Mouse (Mus musculus): ENCODE measurements at regions not wholly inside any gene's neighbourhood (a gene's known extent, or its start where the extent isn't known, plus 50 kb on each side); places are given as distances from the start of the nearest gene placed in this dataset.

DNA sequence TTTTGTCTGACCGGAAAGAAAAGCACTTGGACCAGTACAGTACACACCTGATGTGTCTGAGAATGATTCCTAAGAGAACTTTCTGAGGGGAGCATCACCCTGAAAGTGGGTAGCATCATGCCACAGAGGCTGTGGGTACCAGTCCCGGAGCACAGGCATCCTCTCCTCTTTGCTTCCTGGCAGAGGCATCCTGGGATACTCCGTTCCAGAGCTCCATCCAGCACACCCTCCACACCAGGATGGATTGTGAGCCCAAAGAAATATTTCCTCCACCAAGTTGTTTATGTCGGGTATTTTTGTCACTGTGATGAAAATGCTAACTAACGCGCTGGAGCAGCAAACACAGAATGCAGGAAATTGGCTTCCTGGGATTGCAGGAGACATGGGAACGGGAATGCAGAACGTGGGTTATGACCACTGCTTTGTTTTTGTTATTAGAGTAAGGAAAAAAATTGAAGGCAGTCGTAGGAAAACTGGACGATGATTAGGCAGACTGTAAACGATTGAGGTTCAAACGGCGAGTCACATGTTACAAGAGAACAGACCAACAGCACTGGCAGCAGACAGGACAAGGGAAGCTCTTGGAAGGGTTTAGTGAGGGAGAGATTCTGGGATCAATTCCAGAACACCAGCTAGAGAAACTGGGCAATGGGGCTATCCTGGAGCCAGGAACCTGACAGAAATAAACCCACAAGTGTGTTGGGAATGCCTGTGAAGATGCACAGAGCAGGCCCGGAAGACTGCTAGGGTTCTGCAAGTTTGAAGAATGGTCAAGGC, 134.6 kb downstream of the Fgf18 start:
- Histone ChIP-seq H3K4me1 (replicated peaks; ENCODE audit: control insufficient read depth, insufficient read depth, low read length) (no peaks in the 10 kb centered on the region), H3K27ac (ENCODE audit: low read depth, low read length) (no peak overlapping the region), H3K9ac (ENCODE audit: low read depth, low read length) (no peak overlapping the region), H3K4me3 (ENCODE audit: low read depth, low read length) (no peak overlapping the region), H3K9me3 (ENCODE audit: control insufficient read depth, low read length) (no peaks in the 10 kb centered on the region), H3K4me2 (no peak overlapping the region), H3K36me3 (ENCODE audit: control insufficient read depth, insufficient read depth, low read length) (no peaks in the 10 kb centered on the region), H3K27me3 (replicated peaks; ENCODE audit: control insufficient read depth, insufficient read depth, low read length) (no peaks in the 10 kb centered on the region)
- 80% methylated on average over 14 of the region's 14 CpGs for WGBS
- no peak for ATAC-seq (replicated peaks; ENCODE audit: low FRiP score)
- DNase-seq (ENCODE audit: low spot score): no peak

DNA sequence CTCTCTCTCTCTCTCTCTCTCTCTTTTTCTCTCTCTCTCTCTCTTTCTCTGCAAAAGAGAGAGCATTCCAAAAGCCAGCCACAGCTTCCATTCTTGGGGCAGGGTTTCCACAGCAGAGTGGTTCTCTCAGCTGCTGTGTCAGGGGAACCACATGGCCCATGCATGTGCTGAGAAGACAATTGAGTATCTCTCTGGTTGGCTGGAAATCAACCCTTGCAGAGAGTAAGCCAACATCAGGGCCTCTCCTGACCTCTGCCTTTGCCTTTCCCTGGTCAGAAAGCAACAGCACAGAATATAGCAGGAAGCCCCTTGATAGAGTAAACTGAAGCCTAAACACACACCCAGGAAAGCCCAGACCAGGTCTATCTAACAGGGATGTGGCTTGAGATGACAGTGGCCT, 138.6 kb downstream of the Fgf18 start:
- H3K9me3 ChIP-seq (ENCODE audit: control insufficient read depth, low read length): no peaks in the 10 kb centered on the region
- H3K27me3 ChIP-seq (replicated peaks; ENCODE audit: control insufficient read depth, insufficient read depth, low read length): no peaks in the 10 kb centered on the region
- H3K4me3 ChIP-seq (ENCODE audit: low read depth, low read length): no peak overlapping the region
- H3K4me2 ChIP-seq: no peak overlapping the region
- H3K36me3 ChIP-seq (ENCODE audit: control insufficient read depth, insufficient read depth, low read length): no peaks in the 10 kb centered on the region
- no peak for ATAC-seq (replicated peaks; ENCODE audit: low FRiP score)
- H3K27ac ChIP-seq (ENCODE audit: low read depth, low read length): no peak overlapping the region
- H3K9ac ChIP-seq (ENCODE audit: low read depth, low read length): no peak overlapping the region
- H3K4me1 ChIP-seq (replicated peaks; ENCODE audit: control insufficient read depth, insufficient read depth, low read length): no peaks in the 10 kb centered on the region
- no peak for DNase-seq (ENCODE audit: low spot score)

- WGBS: 84% methylated on average over 11 of the region's 11 CpGs
- Histone ChIP-seq H3K4me1 (replicated peaks; ENCODE audit: control insufficient read depth, insufficient read depth, low read length) (no peaks in the 10 kb centered on the region), H3K36me3 (ENCODE audit: control insufficient read depth, insufficient read depth, low read length) (no peaks in the 10 kb centered on the region), H3K9ac (ENCODE audit: low read depth, low read length) (no peak overlapping the region), H3K27me3 (replicated peaks; ENCODE audit: control insufficient read depth, insufficient read depth, low read length) (no peaks in the 10 kb centered on the region), H3K4me3 (ENCODE audit: low read depth, low read length) (no peak overlapping the region), H3K27ac (ENCODE audit: low read depth, low read length) (no peak overlapping the region), H3K9me3 (ENCODE audit: control insufficient read depth, low read length) (no peaks in the 10 kb centered on the region), H3K4me2 (no peak overlapping the region)
- ATAC-seq (replicated peaks; ENCODE audit: low FRiP score) (no peak), DNase-seq (ENCODE audit: low spot score) (no peak)
These were observed 139.2 kb downstream of the Fgf18 start for GRCm38 (mm10) chr11:33007826-33008530.

DNA sequence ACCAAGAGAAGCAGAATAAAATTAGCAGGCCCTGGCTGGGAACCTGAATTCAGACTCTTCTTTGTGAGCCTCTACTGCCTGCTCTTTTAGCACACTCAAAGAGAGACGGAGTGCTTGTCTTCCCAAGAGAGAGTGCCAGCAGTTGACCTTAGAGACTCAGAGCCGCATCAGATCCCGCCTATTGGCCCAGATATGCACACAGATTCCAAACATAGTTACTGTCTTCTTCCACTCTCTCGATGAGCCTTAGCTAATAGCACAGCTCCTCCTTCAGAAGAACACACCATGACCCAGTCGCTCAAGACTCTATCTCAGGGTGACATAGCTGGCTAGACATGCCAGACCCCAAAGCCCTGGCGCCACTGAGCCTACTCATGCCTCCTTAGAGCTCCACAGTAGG, 139.8 kb downstream of the Fgf18 start:
- no peaks in the 10 kb centered on the region for H3K4me1 ChIP-seq (replicated peaks; ENCODE audit: control insufficient read depth, insufficient read depth, low read length)
- H3K27me3 ChIP-seq (replicated peaks; ENCODE audit: control insufficient read depth, insufficient read depth, low read length): no peaks in the 10 kb centered on the region
- no peaks in the 10 kb centered on the region for H3K36me3 ChIP-seq (ENCODE audit: control insufficient read depth, insufficient read depth, low read length)
- 77% methylated on average over 6 of the region's 6 CpGs for WGBS
- H3K27ac ChIP-seq (ENCODE audit: low read depth, low read length): no peak overlapping the region
- H3K4me3 ChIP-seq (ENCODE audit: low read depth, low read length): no peak overlapping the region
- H3K9ac ChIP-seq (ENCODE audit: low read depth, low read length): no peak overlapping the region
- DNase-seq (ENCODE audit: low spot score): no peak
- H3K9me3 ChIP-seq (ENCODE audit: control insufficient read depth, low read length): no peaks in the 10 kb centered on the region
- no peak overlapping the region for H3K4me2 ChIP-seq
- no peak for ATAC-seq (replicated peaks; ENCODE audit: low FRiP score)

DNA sequence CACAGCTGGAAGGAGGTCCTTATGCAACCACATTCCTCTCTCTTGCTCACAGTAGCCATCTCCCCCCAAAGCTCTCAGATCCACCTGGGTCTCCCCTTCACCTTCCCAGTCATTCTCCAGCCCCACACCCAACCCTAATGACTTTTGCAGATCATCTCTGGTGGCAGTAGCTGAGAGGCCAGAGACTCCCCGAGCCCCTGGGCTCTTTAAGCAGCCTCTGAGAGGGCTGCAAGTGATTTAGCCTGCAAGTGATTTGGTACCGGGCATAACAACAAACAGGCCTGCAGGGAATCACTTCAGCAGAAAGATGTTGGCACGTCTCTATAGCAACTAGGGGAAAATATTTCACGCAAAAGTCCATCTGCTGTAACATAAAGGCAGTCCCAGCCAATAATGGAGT, 142.0 kb downstream of the Fgf18 start:
- H3K4me3 ChIP-seq (ENCODE audit: low read depth, low read length): no peak overlapping the region
- no peak for DNase-seq (ENCODE audit: low spot score)

DNA sequence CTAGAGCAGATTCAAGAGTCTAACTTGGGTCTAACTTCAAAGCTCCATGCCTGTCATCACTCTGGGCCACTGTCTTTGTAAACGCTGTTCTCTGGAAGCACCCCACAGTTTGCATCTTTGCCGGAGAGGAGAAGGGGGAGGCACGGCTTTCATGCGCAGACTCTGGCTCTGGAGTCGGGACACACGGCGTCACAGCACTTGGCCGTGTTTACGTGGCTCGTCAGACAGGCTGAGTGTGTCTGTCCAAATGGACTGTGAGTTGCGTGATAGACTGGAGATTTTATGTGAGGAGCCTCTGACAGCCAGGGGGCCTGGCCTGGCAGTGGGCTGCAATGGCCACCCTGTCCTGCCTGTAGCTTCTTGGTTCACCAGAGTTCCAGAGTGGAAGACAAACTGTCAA, 142.6 kb downstream of the Fgf18 start:
- no peak for DNase-seq (ENCODE audit: low spot score)
- no peak overlapping the region for H3K9ac ChIP-seq (ENCODE audit: low read depth, low read length)
- H3K27ac ChIP-seq (ENCODE audit: low read depth, low read length): no peak overlapping the region
- no peaks in the 10 kb centered on the region for H3K4me1 ChIP-seq (replicated peaks; ENCODE audit: control insufficient read depth, insufficient read depth, low read length)
- H3K27me3 ChIP-seq (replicated peaks; ENCODE audit: control insufficient read depth, insufficient read depth, low read length): no peaks in the 10 kb centered on the region
- H3K4me3 ChIP-seq (ENCODE audit: low read depth, low read length): no peak overlapping the region
- WGBS: 80% methylated on average over 11 of the region's 11 CpGs
- no peaks in the 10 kb centered on the region for H3K9me3 ChIP-seq (ENCODE audit: control insufficient read depth, low read length)
- no peak overlapping the region for H3K4me2 ChIP-seq
- no peaks in the 10 kb centered on the region for H3K36me3 ChIP-seq (ENCODE audit: control insufficient read depth, insufficient read depth, low read length)
- ATAC-seq (replicated peaks; ENCODE audit: low FRiP score): no peak

More for the DNA sequence above, 142.0 kb downstream of the Fgf18 start:
- Histone ChIP-seq H3K4me2 (no peak overlapping the region), H3K27ac (ENCODE audit: low read depth, low read length) (no peak overlapping the region), H3K4me1 (replicated peaks; ENCODE audit: control insufficient read depth, insufficient read depth, low read length) (no peaks in the 10 kb centered on the region), H3K27me3 (replicated peaks; ENCODE audit: control insufficient read depth, insufficient read depth, low read length) (no peaks in the 10 kb centered on the region), H3K36me3 (ENCODE audit: control insufficient read depth, insufficient read depth, low read length) (no peaks in the 10 kb centered on the region), H3K9me3 (ENCODE audit: control insufficient read depth, low read length) (no peaks in the 10 kb centered on the region), H3K9ac (ENCODE audit: low read depth, low read length) (no peak overlapping the region)
- 61% methylated on average over 4 of the region's 4 CpGs for WGBS
- no peak for ATAC-seq (replicated peaks; ENCODE audit: low FRiP score)

GRCm38 (mm10) chr11:32999684-33000255, 147.4 kb downstream of the Fgf18 start:
- Histone ChIP-seq H3K9me3 (ENCODE audit: control insufficient read depth, low read length) (no peaks in the 10 kb centered on the region), H3K4me1 (replicated peaks; ENCODE audit: control insufficient read depth, insufficient read depth, low read length) (no peaks in the 10 kb centered on the region), H3K4me2 (no peak overlapping the region), H3K4me3 (ENCODE audit: low read depth, low read length) (no peak overlapping the region), H3K36me3 (ENCODE audit: control insufficient read depth, insufficient read depth, low read length) (no peaks in the 10 kb centered on the region), H3K27ac (ENCODE audit: low read depth, low read length) (no peak overlapping the region), H3K27me3 (replicated peaks; ENCODE audit: control insufficient read depth, insufficient read depth, low read length) (no peaks in the 10 kb centered on the region), H3K9ac (ENCODE audit: low read depth, low read length) (no peak overlapping the region)
- ATAC-seq (replicated peaks; ENCODE audit: low FRiP score): no peak
- 86% methylated on average over 4 of the region's 4 CpGs for WGBS
- no peak for DNase-seq (ENCODE audit: low spot score)

GRCm38 (mm10) chr11:32998687-32999605, 148.3 kb downstream of the Fgf18 start:
- no peak for ATAC-seq (replicated peaks; ENCODE audit: low FRiP score)
- DNase-seq (ENCODE audit: low spot score): no peak
- Histone ChIP-seq H3K9ac (ENCODE audit: low read depth, low read length) (no peak overlapping the region), H3K4me2 (no peak overlapping the region), H3K4me1 (replicated peaks; ENCODE audit: control insufficient read depth, insufficient read depth, low read length) (no peaks in the 10 kb centered on the region), H3K27ac (ENCODE audit: low read depth, low read length) (no peak overlapping the region), H3K36me3 (ENCODE audit: control insufficient read depth, insufficient read depth, low read length) (no peaks in the 10 kb centered on the region), H3K9me3 (ENCODE audit: control insufficient read depth, low read length) (no peaks in the 10 kb centered on the region), H3K4me3 (ENCODE audit: low read depth, low read length) (no peak overlapping the region), H3K27me3 (replicated peaks; ENCODE audit: control insufficient read depth, insufficient read depth, low read length) (no peaks in the 10 kb centered on the region)
- WGBS: 77% methylated on average over 14 of the region's 14 CpGs
